24 mouse cellular contexts compared by ENCODE assay signal in the genomic region with DNA sequence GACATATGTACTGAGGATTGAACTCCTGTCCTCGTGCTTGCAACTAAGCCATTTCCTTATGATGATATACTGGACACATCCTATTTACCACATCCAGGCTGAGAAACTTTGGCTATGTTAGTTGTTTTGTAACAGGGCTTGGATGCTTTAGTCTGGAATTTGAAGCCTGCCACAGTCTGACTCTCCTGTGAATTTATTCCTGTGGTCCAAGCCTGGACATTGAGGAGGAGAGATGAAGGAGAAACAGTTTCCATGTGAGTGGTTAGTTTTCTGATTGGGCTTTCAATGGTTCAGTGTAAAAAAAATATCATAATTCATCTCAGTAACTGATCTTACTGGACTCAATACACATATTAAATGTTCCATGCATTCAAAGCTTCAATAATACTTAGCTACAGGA.
DNase-seq lines count a peak whose midpoint lies in the region; ATAC-seq and TF ChIP-seq lines count a peak whose summit lies in the region.
"Had no signal": no experiment of that assay in that cellular context is flagged by ENCODE, and none has a peak within 500 bp of the region (broad histone marks: within the 10 kb centered on the region; RNA-seq: fewer than 3 reads in every experiment).

No protein-coding gene starts in this region.

- H3K36me3 ChIP-seq in midbrain, embryonic 11.5 days (ENCODE audit: control insufficient read depth, insufficient read depth, low read length), result no peaks in the 10 kb centered on the region
- H3K36me3 ChIP-seq in midbrain, embryonic 15.5 days (replicated peaks), result no peaks in the 10 kb centered on the region
- H3K36me3 ChIP-seq in limb, embryonic 10.5 days, result no peaks in the 10 kb centered on the region
- H3K36me3 ChIP-seq: embryonic facial prominence, embryonic 13.5 days; embryonic facial prominence, embryonic 15.5 days; forebrain, embryonic 15.5 days; G1E had no signal

- no peak overlapping the region for H3K27ac ChIP-seq in midbrain, embryonic 11.5 days (ENCODE audit: low read depth, low read length)
- no peak overlapping the region for H3K27ac ChIP-seq in midbrain, embryonic 15.5 days
- no peak overlapping the region for H3K27ac ChIP-seq in limb, embryonic 10.5 days
- H3K27ac ChIP-seq in cerebellum, adult 2 months (ENCODE audit: insufficient read depth, low read length), result no peak overlapping the region
- H3K27ac ChIP-seq: embryonic facial prominence, embryonic 13.5 days; embryonic facial prominence, embryonic 15.5 days; forebrain, embryonic 13.5 days; forebrain, embryonic 15.5 days had no signal

- TF ChIP-seq CTCF in cerebellum, adult 2 months (IDR thresholded peaks at IDR 0.05; ENCODE audit: borderline replicate concordance, insufficient read depth, low read depth, low read length), result no peak

- ATAC-seq in midbrain, embryonic 11.5 days (ENCODE audit: low FRiP score), result no peak
- ATAC-seq in midbrain, embryonic 15.5 days (replicated peaks), result no peak
- ATAC-seq: CD4-positive, CD25-positive, alpha-beta regulatory T cell, adult 4 months; forebrain, embryonic 13.5 days; forebrain, embryonic 15.5 days; forebrain, postnatal 0 days had no signal

- H3K9ac ChIP-seq in midbrain, embryonic 11.5 days (ENCODE audit: low read length), result no peak overlapping the region
- H3K9ac ChIP-seq in midbrain, embryonic 15.5 days, result no peak overlapping the region
- H3K9ac ChIP-seq: embryonic facial prominence, embryonic 13.5 days; embryonic facial prominence, embryonic 15.5 days; forebrain, embryonic 13.5 days; forebrain, embryonic 15.5 days; forebrain, postnatal 0 days had no signal

- H3K4me1 ChIP-seq in midbrain, embryonic 11.5 days (ENCODE audit: control insufficient read depth, insufficient read depth, low read length), result no peaks in the 10 kb centered on the region
- H3K4me1 ChIP-seq in midbrain, embryonic 15.5 days, result no peaks in the 10 kb centered on the region
- H3K4me1 ChIP-seq in limb, embryonic 10.5 days, result no peaks in the 10 kb centered on the region
- no peaks in the 10 kb centered on the region for H3K4me1 ChIP-seq in cerebellum, adult 2 months (ENCODE audit: control insufficient read depth, insufficient read depth, low read length)
- H3K4me1 ChIP-seq: embryonic facial prominence, embryonic 13.5 days; embryonic facial prominence, embryonic 15.5 days; forebrain, embryonic 13.5 days; forebrain, embryonic 15.5 days had no signal

- TF ChIP-seq POLR2A in cerebellum, adult 2 months (IDR thresholded peaks at IDR 0.05; ENCODE audit: borderline replicate concordance, insufficient read depth, low read length), result no peak

- WGBS in midbrain, embryonic 11.5 days, result 76% methylated on average over 1 of the region's 1 CpGs
- 68% methylated on average over 1 of the region's 1 CpGs for WGBS in midbrain, embryonic 15.5 days
- WGBS in limb, embryonic 10.5 days, result 76% methylated on average over 1 of the region's 1 CpGs
- WGBS in cerebellum, adult 2 months, result 73% methylated on average over 1 of the region's 1 CpGs

- H3K9me3 ChIP-seq in midbrain, embryonic 11.5 days (ENCODE audit: control insufficient read depth, low read length), result no peaks in the 10 kb centered on the region
- H3K9me3 ChIP-seq in midbrain, embryonic 15.5 days, result no peaks in the 10 kb centered on the region
- no peaks in the 10 kb centered on the region for H3K9me3 ChIP-seq in limb, embryonic 10.5 days (replicated peaks)
- H3K9me3 ChIP-seq: embryonic facial prominence, embryonic 13.5 days; embryonic facial prominence, embryonic 15.5 days; forebrain, embryonic 13.5 days; forebrain, embryonic 15.5 days had no signal

- no peak overlapping the region for H3K4me2 ChIP-seq in midbrain, embryonic 11.5 days
- no peak overlapping the region for H3K4me2 ChIP-seq in midbrain, embryonic 15.5 days
- H3K4me2 ChIP-seq: embryonic facial prominence, embryonic 13.5 days; embryonic facial prominence, embryonic 15.5 days; forebrain, embryonic 13.5 days; forebrain, embryonic 15.5 days had no signal

- H3K27me3 ChIP-seq in midbrain, embryonic 11.5 days (ENCODE audit: control insufficient read depth, insufficient read depth, low read length), result no peaks in the 10 kb centered on the region
- H3K27me3 ChIP-seq in midbrain, embryonic 15.5 days (replicated peaks), result no peaks in the 10 kb centered on the region
- no peaks in the 10 kb centered on the region for H3K27me3 ChIP-seq in limb, embryonic 10.5 days (ENCODE audit: low read depth, poor library complexity, severe bottlenecking)
- H3K27me3 ChIP-seq in cerebellum, adult 2 months (ENCODE audit: control insufficient read depth, insufficient read depth, low read length), result no peaks in the 10 kb centered on the region
- H3K27me3 ChIP-seq: CH12.LX; embryonic facial prominence, embryonic 15.5 days; forebrain, embryonic 13.5 days; forebrain, embryonic 15.5 days had no signal

- DNase-seq in midbrain, embryonic 11.5 days (ENCODE audit: low spot score, missing footprints), result peak; percentile 33
- peak; percentile 87 for DNase-seq in NIH3T3 (ENCODE audit: low read depth)
- peak; percentile 11 for DNase-seq in limb, embryonic 10.5 days (ENCODE audit: low spot score)
- no peak for DNase-seq in cerebellum, adult 2 months
- DNase-seq in adrenal gland, postnatal 14 days, result no peak
- DNase-seq: adrenal gland, adult 2 months; adrenal gland, postnatal 10 days; adrenal gland, postnatal 36 days; B cell, adult 2 months; cerebellum, adult 11-12 months; cerebellum, adult 8-10 months; cerebellum, adult 9-11 months; cerebellum, postnatal 14 days; cerebellum, postnatal 36 days; embryo, embryonic 11 days; forebrain, postnatal 0 days had no signal

- H3K4me3 ChIP-seq in midbrain, embryonic 11.5 days (ENCODE audit: low read depth, low read length), result no peak overlapping the region
- no peak overlapping the region for H3K4me3 ChIP-seq in midbrain, embryonic 15.5 days
- no peak overlapping the region for H3K4me3 ChIP-seq in limb, embryonic 10.5 days
- no peak overlapping the region for H3K4me3 ChIP-seq in cerebellum, adult 2 months (replicated peaks; ENCODE audit: insufficient read depth, low read depth, low read length)
- H3K4me3 ChIP-seq: embryonic facial prominence, embryonic 13.5 days; embryonic facial prominence, embryonic 15.5 days; forebrain, embryonic 13.5 days; forebrain, embryonic 15.5 days had no signal

Comparison
In these comparisons a context has a peak if more than half of its experiments do, and no peak if none do; other contexts are left out.
1. DNase-seq: peak in midbrain, embryonic 11.5 days (single experiment), NIH3T3 (single experiment) and limb, embryonic 10.5 days (single experiment); none in cerebellum, adult 2 months (0 of 2) and adrenal gland, postnatal 14 days (single experiment).